Mouse (Mus musculus) lung, embryonic 14.5 days (tissue): ENCODE measurements around the gene M6pr. TPM values are rescaled to one million over a fixed set of nuclear protein-coding genes. Genes with fewer than 3 reads are reported as not detected.

ENCODE experiments used
- ATAC-seq: fragments of 200-750 bp; cut with Nextera tagmentation; 2 replicates; pipeline ENCODE4 v1.8.0; 2017; ENCODE audit warnings: mild to moderate bottlenecking, moderate TSS enrichment, moderate library complexity; ENCODE audit not compliant: insufficient read depth
- DNase-seq: peaks from one replicate; pipeline ENCODE4 v3.0.0-alpha.2; 2015
- H3K27ac ChIP-seq: fragments of 300-500 bp; sonication (generic); 2 replicates; pipeline ENCODE4 v1.5.1; 2014; ENCODE audit warnings: low read depth, mild to moderate bottlenecking, moderate library complexity
- H3K27me3 ChIP-seq: fragments of 300-500 bp; sonication (generic); 2 replicates; pipeline ENCODE4 v1.6.1; 2014; ENCODE audit warnings: low read length, control low read depth; ENCODE audit not compliant: insufficient read depth
- H3K36me3 ChIP-seq: fragments of 300-500 bp; sonication (generic); 2 replicates; pipeline ENCODE4 v1.6.1; 2014; ENCODE audit warnings: control low read depth; ENCODE audit not compliant: insufficient read depth
- H3K4me1 ChIP-seq: fragments of 300-500 bp; sonication (generic); 2 replicates; pipeline ENCODE4 v1.6.1; 2014; ENCODE audit warnings: antibody characterized with exemption, control low read depth; ENCODE audit not compliant: insufficient read depth
- H3K4me2 ChIP-seq: fragments of 300-500 bp; sonication (generic); 2 replicates; pipeline ENCODE4 v1.6.1; 2014; ENCODE audit warnings: mild to moderate bottlenecking
- H3K4me3 ChIP-seq: fragments of 300-500 bp; sonication (generic); 2 replicates; pipeline ENCODE4 v1.5.1; 2014; ENCODE audit warnings: low read depth, low read length
- H3K9ac ChIP-seq: fragments of 300-500 bp; sonication (generic); 2 replicates; pipeline ENCODE4 v1.6.1; 2014
- H3K9me3 ChIP-seq: fragments of 300-500 bp; sonication (generic); 2 replicates; pipeline ENCODE4 v1.6.1; 2016; ENCODE audit warnings: low read depth, low read length, control low read depth
- CTCF ChIP-seq: IDR thresholded peaks from 2 replicates; pipeline ENCODE4 v1.5.1; 2016; ENCODE audit warnings: antibody characterized with exemption, low read depth
- WGBS: fragments of 180-500 bp; shearing (Covaris S2); extraction: QIAGEN DNeasy Blood & Tissue Kit; methylation state at CpG from one replicate; pipeline ENCODE4 v1.1.7; 2014; 5-methylcytosine and 5-hydroxymethylcytosine counted together
- polyA plus RNA-seq: library from polyadenylated mRNA; unstranded; fragments of >200 nt; fragmentation: Nextera tagmentation; extraction: Ambion mirVana; gene quantifications from 2 replicates; pipeline ENCODE4 v1.2.1, GENCODE M21; 2014

M6pr gene
- polyA plus RNA-seq, 1 experiment from 2014 or later: 115 TPM

GRCm38 (mm10) chr6:122355909-122356308, 47.4 kb downstream of the M6pr start:
- ATAC-seq: no peak
- 53% methylated on average over 9 of the region's 9 CpGs for WGBS

GRCm38 (mm10) chr6:122357089-122357488, 48.6 kb downstream of the M6pr start:
- no peak overlapping the region for H3K4me3 ChIP-seq
- no peaks in the 10 kb centered on the region for H3K9me3 ChIP-seq
- H3K27ac ChIP-seq: no peak overlapping the region
- no peaks in the 10 kb centered on the region for H3K27me3 ChIP-seq
- ATAC-seq (no peak), DNase-seq (no peak)
- H3K4me2 ChIP-seq: no peak overlapping the region
- H3K9ac ChIP-seq: no peak overlapping the region
- no peaks in the 10 kb centered on the region for H3K4me1 ChIP-seq
- TF ChIP-seq CTCF: no peak
- no peaks in the 10 kb centered on the region for H3K36me3 ChIP-seq
- WGBS: 84% methylated on average over 1 of the region's 1 CpGs

More at GRCm38 (mm10) chr6:122355909-122356308, 47.4 kb downstream of the M6pr start:
- H3K4me1 ChIP-seq: no peaks in the 10 kb centered on the region
- no peak overlapping the region for H3K4me3 ChIP-seq
- H3K4me2 ChIP-seq: no peak overlapping the region
- no peaks in the 10 kb centered on the region for H3K9me3 ChIP-seq
- no peak overlapping the region for H3K9ac ChIP-seq
- no peak for TF ChIP-seq CTCF
- no peak for DNase-seq
- no peaks in the 10 kb centered on the region for H3K36me3 ChIP-seq
- H3K27me3 ChIP-seq: no peaks in the 10 kb centered on the region
- H3K27ac ChIP-seq: no peak overlapping the region

- no peak for ATAC-seq
- WGBS: 42% methylated on average over 3 of the region's 3 CpGs
These were observed 57.2 kb downstream of the M6pr start for GRCm38 (mm10) chr6:122365706-122366105.

GRCm38 (mm10) chr6:122366287-122366686, 57.8 kb downstream of the M6pr start:
- no peak for TF ChIP-seq CTCF
- no peaks in the 10 kb centered on the region for H3K27me3 ChIP-seq
- H3K9me3 ChIP-seq: no peaks in the 10 kb centered on the region
- no peak overlapping the region for H3K9ac ChIP-seq
- H3K27ac ChIP-seq: no peak overlapping the region
- no peak overlapping the region for H3K4me2 ChIP-seq
- no peak overlapping the region for H3K4me3 ChIP-seq
- DNase-seq (no peak), ATAC-seq (no peak)
- H3K4me1 ChIP-seq: no peaks in the 10 kb centered on the region
- 38% methylated on average over 2 of the region's 2 CpGs for WGBS
- no peaks in the 10 kb centered on the region for H3K36me3 ChIP-seq

More at GRCm38 (mm10) chr6:122365706-122366105, 57.2 kb downstream of the M6pr start:
- no peak for TF ChIP-seq CTCF
- Histone ChIP-seq H3K9ac (no peak overlapping the region), H3K4me3 (no peak overlapping the region), H3K4me2 (no peak overlapping the region), H3K27me3 (no peaks in the 10 kb centered on the region), H3K9me3 (no peaks in the 10 kb centered on the region), H3K4me1 (no peaks in the 10 kb centered on the region), H3K36me3 (no peaks in the 10 kb centered on the region), H3K27ac (no peak overlapping the region)
- DNase-seq: no peak

GRCm38 (mm10) chr6:122366976-122367375, 58.5 kb downstream of the M6pr start:
- H3K9ac ChIP-seq: no peak overlapping the region
- no peak overlapping the region for H3K4me3 ChIP-seq
- no peak overlapping the region for H3K4me2 ChIP-seq
- 45% methylated on average over 3 of the region's 3 CpGs for WGBS
- no peak overlapping the region for H3K27ac ChIP-seq
- TF ChIP-seq CTCF: no peak
- no peaks in the 10 kb centered on the region for H3K4me1 ChIP-seq
- DNase-seq: no peak
- no peaks in the 10 kb centered on the region for H3K27me3 ChIP-seq
- H3K36me3 ChIP-seq: no peaks in the 10 kb centered on the region
- H3K9me3 ChIP-seq: no peaks in the 10 kb centered on the region
- ATAC-seq: no peak

Other genes starting within 250 kb of the M6pr start
- gene Klrg1, start 25.8 kb upstream of the M6pr start, polyA plus RNA-seq: 0.14 TPM in 1 of 2 replicates, not detected in the other
- 23.8 and 26.8 TPM in 2 replicates for gene Phc1, start 31.8 kb downstream of the M6pr start, polyA plus RNA-seq
- gene Rimklb, start 190.0 kb downstream of the M6pr start, polyA plus RNA-seq: 15.9 and 21.6 TPM in 2 replicates
- 4.5 and 5.5 TPM in 2 replicates for gene Mfap5, start 197.1 kb downstream of the M6pr start, polyA plus RNA-seq
- 0.09 TPM in 1 of 2 replicates, not detected in the other for gene Aicda, start 245.1 kb downstream of the M6pr start, polyA plus RNA-seq